Mouse (Mus musculus): ENCODE results near the gene Irak3. TPM values are rescaled to one million over a fixed set of nuclear protein-coding genes. Genes with fewer than 3 reads are reported as not detected.

The Irak3 gene
- polyA plus RNA-seq, 1 experiment: 0.91 TPM

DNA sequence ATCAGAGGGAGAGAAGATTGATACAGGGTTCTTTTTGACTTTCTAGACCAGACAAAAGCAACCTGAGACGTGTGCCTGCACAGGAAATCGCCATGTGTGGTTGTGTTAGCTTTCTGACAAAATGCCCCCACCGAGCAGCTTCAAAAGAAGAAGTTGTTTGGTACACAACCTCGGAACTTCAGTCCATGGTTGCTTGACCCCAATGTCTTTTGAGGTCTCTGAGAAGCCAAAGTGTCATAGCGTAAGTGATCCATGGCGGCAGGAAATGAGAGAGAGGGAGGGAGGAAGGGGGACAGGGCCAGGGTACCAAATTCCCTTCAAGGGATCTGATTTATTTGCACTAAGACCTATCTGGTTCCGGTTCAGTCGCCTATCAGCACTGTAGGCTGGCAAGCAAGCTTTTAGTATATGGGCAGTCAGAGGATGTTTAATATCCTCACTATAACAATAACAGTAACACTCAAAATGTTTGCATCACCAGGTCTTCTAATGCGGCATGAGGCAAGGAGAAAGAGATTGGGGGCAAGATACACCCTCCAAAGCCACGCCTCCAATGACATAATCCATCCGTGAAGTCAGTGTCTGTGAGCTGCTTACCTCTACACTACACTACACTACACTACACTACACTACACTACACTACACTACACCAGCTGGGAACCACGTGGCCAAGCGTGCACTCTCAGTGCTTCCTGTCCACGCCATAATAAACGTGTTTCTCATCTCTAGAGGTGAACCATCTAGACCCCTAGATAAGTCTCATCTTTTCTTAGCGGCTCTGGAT is 729 bp upstream of the Irak3 start:
- Histone ChIP-seq H3K27ac (ENCODE audit: insufficient read depth, low read depth, low read length) (no peak overlapping the region), H3K4me1 (ENCODE audit: control insufficient read depth, insufficient read depth, insufficient read length, low read length) (no peaks in the 10 kb centered on the region), H3K27me3 (ENCODE audit: control insufficient read depth, insufficient read depth, low read length) (no peaks in the 10 kb centered on the region; the same call in 1 of the 2 replicates), H3K4me3 (ENCODE audit: low read depth, low read length) (no peak overlapping the region), H3K36me3 (ENCODE audit: control insufficient read depth, insufficient read depth, low read length) (no peaks in the 10 kb centered on the region)
- TF ChIP-seq POLR2A (IDR thresholded peaks at IDR 0.05; ENCODE audit: low read depth, low read length) (no peak), CTCF (IDR thresholded peaks at IDR 0.05; ENCODE audit: extremely low read depth, insufficient read length, insufficient replicate concordance, low read depth, low read length) (no peak)
- 67% methylated on average over 16 of the region's 16 CpGs for WGBS

DNA sequence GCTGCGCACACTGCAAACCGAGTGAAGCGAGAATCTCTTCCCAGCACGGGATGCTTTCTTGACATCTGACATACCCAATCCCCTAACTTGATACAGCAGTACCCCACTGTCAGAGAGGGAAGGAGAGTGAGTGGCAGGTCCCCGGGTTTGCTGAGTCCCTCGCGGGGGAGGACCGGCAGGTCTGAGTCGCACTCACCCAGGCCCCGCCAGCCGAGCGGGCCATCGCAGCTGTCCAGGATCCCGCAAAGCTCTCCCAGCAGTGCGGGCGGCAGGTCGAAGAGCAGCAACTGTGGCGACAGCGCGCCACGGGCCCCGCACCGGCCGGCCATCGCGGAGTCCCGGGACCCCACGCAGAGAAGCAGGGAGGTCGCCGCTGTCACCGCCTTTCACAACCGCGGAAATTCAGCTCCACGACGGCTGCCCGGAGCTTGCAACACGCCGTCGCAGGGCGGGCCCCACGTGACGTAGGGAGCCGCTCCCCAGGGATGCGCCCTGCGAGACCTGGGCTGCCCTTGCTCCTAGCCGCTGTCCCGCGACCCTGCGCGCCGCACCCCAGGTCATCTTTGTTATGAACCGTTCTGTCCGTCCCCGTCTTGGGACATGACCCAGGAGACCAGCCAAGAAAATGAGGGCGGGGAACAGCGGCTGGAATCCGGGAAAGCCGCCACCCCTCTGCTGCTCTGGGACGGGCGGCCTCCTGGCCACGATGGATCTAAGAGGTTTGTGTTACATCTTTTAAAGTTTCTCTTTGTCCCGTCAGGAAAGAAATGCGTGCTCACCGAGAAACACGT is 604 bp downstream of the Irak3 start, which contains the start of gene Tmbim4:
Gene Tmbim4 (plus strand): TSS at position 460 of the 791 bp plus-strand sequence.
- peak within 1 kb of the TSS; percentile 51 for H3K27ac ChIP-seq (ENCODE audit: insufficient read depth, low read depth, low read length)
- TF ChIP-seq CTCF (IDR thresholded peaks at IDR 0.05; ENCODE audit: extremely low read depth, insufficient read length, insufficient replicate concordance, low read depth, low read length) (no peak), POLR2A (IDR thresholded peaks at IDR 0.05; ENCODE audit: low read depth, low read length) (0 out of 2 replicates have a peak, but pooled peaks have one; percentile 5)
- no peaks in the 10 kb centered on the region for H3K36me3 ChIP-seq (ENCODE audit: control insufficient read depth, insufficient read depth, low read length)
- H3K4me3 ChIP-seq (ENCODE audit: low read depth, low read length): peak within 1 kb of the TSS; percentile 75
- H3K27me3 ChIP-seq (ENCODE audit: control insufficient read depth, insufficient read depth, low read length): no peaks in the 10 kb centered on the region; the same call in 1 of the 2 replicates
- 2% methylated on average over 65 of the region's 65 CpGs for WGBS
- no peaks in the 10 kb centered on the region for H3K4me1 ChIP-seq (ENCODE audit: control insufficient read depth, insufficient read depth, insufficient read length, low read length)

DNA sequence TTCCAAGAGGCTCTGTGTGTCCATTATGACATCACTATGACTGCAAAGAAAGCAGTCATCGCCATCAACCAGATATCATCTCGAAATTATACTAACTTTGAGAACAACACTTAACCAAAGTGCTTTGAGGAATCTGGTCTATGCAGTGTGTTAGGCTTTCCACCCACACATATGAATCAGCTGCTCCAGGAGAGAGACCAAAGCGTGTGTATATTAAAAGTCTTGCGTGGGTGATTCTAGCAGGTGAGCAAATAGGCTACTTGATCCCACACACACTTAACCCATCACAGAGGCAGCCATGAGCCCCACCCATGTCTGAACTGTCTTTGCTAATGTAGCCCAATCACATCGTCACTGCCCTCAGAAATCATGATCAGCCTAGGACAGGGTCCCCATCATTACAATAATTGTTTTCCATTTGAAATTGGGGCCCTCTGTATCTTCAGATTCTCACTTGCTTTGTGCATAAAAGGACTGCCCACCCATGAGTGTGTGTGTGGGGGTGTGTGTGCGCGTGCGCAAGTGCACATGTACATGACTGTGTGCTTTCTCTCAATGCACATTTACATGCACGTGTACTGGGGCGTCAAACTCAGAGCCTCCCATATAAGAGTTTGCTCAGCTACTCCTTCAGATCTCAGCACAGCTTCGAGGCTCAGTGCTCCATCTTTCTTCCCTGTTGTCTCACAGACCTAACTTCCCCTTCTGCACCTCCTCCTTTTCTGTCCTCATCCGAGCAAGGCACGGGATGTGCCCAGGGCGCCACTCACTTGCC is 4.7 kb downstream of the Irak3 start:
- TF ChIP-seq CTCF (IDR thresholded peaks at IDR 0.05; ENCODE audit: extremely low read depth, insufficient read length, insufficient replicate concordance, low read depth, low read length): no peak
- no peak overlapping the region for H3K4me3 ChIP-seq (ENCODE audit: low read depth, low read length)
- H3K27me3 ChIP-seq (ENCODE audit: control insufficient read depth, insufficient read depth, low read length): no peaks in the 10 kb centered on the region; the same call in 1 of the 2 replicates
- 66% methylated on average over 14 of the region's 14 CpGs for WGBS
- H3K27ac ChIP-seq (ENCODE audit: insufficient read depth, low read depth, low read length): no peak overlapping the region
- H3K36me3 ChIP-seq (ENCODE audit: control insufficient read depth, insufficient read depth, low read length): no peaks in the 10 kb centered on the region
- no peaks in the 10 kb centered on the region for H3K4me1 ChIP-seq (ENCODE audit: control insufficient read depth, insufficient read depth, insufficient read length, low read length)

DNA sequence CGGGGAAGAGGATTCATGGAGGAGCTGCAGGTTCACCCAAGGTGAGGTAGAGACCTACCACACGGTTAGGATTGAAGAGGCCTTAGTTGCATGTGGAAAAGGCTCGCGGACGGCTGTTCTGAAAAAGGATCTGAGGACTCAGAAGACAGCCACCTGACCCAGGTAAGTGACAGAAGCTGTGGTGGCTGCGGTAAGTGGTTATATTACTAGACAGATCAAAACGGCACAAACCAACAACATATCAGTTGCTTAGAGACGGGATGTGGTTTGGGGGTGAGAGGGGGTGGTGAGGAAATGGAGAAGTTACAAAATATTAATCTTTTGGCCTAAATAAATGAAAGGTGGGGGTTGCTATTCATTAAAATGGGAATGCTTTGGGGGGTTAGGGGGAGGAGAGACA is 8.7 kb downstream of the Irak3 start:
- no peaks in the 10 kb centered on the region for H3K36me3 ChIP-seq (ENCODE audit: control insufficient read depth, insufficient read depth, low read length)
- H3K4me3 ChIP-seq (ENCODE audit: low read depth, low read length): no peak overlapping the region
- TF ChIP-seq POLR2A (IDR thresholded peaks at IDR 0.05; ENCODE audit: low read depth, low read length) (no peak), CTCF (IDR thresholded peaks at IDR 0.05; ENCODE audit: extremely low read depth, insufficient read length, insufficient replicate concordance, low read depth, low read length) (no peak)
- H3K4me1 ChIP-seq (ENCODE audit: control insufficient read depth, insufficient read depth, insufficient read length, low read length): no peaks in the 10 kb centered on the region; the same call in 1 of the 2 replicates
- no peak overlapping the region for H3K27ac ChIP-seq (ENCODE audit: insufficient read depth, low read depth, low read length)
- 82% methylated on average over 8 of the region's 8 CpGs for WGBS
- no peaks in the 10 kb centered on the region; the same call in 1 of the 2 replicates for H3K27me3 ChIP-seq (ENCODE audit: control insufficient read depth, insufficient read depth, low read length)

DNA sequence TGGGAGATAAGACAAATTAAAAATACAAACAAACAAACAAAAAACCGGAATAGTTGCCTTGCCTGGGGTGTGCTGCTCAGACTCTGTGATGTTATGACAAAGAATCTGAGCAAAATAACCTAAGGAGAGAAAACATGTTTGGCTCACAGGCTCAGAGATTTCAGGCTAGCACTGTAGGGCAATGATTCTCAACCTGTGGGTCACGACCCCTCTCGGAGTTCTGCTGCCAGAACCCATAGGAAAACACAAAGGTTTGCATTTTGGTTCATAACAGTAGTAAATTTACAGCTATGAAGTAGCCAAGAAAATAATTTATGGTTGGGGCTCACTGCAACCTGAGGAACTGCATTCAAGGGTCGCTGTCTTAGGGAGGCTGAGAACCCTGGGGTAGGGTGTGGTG is 9.7 kb downstream of the Irak3 start:
- H3K27ac ChIP-seq (ENCODE audit: insufficient read depth, low read depth, low read length): no peak overlapping the region
- H3K27me3 ChIP-seq (ENCODE audit: control insufficient read depth, insufficient read depth, low read length): no peaks in the 10 kb centered on the region; the same call in 1 of the 2 replicates
- WGBS: 83% methylated on average over 4 of the region's 4 CpGs
- no peak overlapping the region for H3K4me3 ChIP-seq (ENCODE audit: low read depth, low read length)
- TF ChIP-seq POLR2A (IDR thresholded peaks at IDR 0.05; ENCODE audit: low read depth, low read length) (no peak), CTCF (IDR thresholded peaks at IDR 0.05; ENCODE audit: extremely low read depth, insufficient read length, insufficient replicate concordance, low read depth, low read length) (no peak)
- no peaks in the 10 kb centered on the region; the same call in 1 of the 2 replicates for H3K4me1 ChIP-seq (ENCODE audit: control insufficient read depth, insufficient read depth, insufficient read length, low read length)
- no peaks in the 10 kb centered on the region for H3K36me3 ChIP-seq (ENCODE audit: control insufficient read depth, insufficient read depth, low read length)

DNA sequence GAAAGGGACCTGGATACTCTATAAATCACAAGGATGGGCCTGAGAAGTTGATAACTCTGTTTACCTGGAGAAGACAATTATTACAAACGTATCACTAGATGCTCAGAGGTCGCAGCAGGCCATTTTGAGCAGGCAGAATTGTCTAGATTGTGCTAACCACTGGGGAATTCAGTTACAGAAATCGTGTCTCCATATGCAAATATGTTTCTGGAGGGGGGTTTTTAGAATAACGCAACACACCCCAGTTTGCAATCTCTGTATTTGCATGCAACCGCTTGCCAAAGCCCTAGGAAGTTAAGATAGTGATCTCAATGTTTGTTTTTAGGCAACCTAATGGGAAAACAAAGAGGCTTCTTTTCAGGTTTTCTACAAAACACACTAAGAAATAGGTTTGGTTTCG is 10.8 kb downstream of the Irak3 start:
- H3K4me1 ChIP-seq (ENCODE audit: control insufficient read depth, insufficient read depth, insufficient read length, low read length): no peaks in the 10 kb centered on the region; the same call in 1 of the 2 replicates
- H3K27me3 ChIP-seq (ENCODE audit: control insufficient read depth, insufficient read depth, low read length): no peaks in the 10 kb centered on the region; the same call in 1 of the 2 replicates
- H3K36me3 ChIP-seq (ENCODE audit: control insufficient read depth, insufficient read depth, low read length): no peaks in the 10 kb centered on the region
- no peak for TF ChIP-seq CTCF (IDR thresholded peaks at IDR 0.05; ENCODE audit: extremely low read depth, insufficient read length, insufficient replicate concordance, low read depth, low read length)
- no peak for TF ChIP-seq POLR2A (IDR thresholded peaks at IDR 0.05; ENCODE audit: low read depth, low read length)
- WGBS: 72% methylated on average over 6 of the region's 6 CpGs
- no peak overlapping the region for H3K27ac ChIP-seq (ENCODE audit: insufficient read depth, low read depth, low read length)
- H3K4me3 ChIP-seq (ENCODE audit: low read depth, low read length): no peak overlapping the region

All from small intestine, adult 2 months (tissue).